Mouse (Mus musculus) MEL (cell line): ENCODE measurements around the gene Bmf. TPM values are rescaled to one million over a fixed set of nuclear protein-coding genes. Genes with fewer than 3 reads are reported as not detected.

Source experiments
- DNase-seq: peaks from one replicate; pipeline ENCODE4 v3.0.0; 2011; ENCODE audit warnings: low read depth, low spot score
- H3K27ac ChIP-seq: 2 replicates; pipeline ENCODE4 v1.5.1; 2012; ENCODE audit warnings: low read depth, mild to moderate bottlenecking, control low read depth, low read length, moderate library complexity; ENCODE audit not compliant: control insufficient read depth
- H3K27me3 ChIP-seq, 2 experiments: fragments of 150-350 bp in 1 of 2; sonication (generic) in 1 of 2; 2 replicates each; pipeline ENCODE4 v1.6.1; 2012; ENCODE audit warnings: low read length in 2 of 2, mild to moderate bottlenecking in 2 of 2, improper control_type of control experiment in 1 of 2, moderate library complexity in 1 of 2; ENCODE audit not compliant: insufficient read depth in 2 of 2, control insufficient read depth in 1 of 2
- H3K36me3 ChIP-seq, 2 experiments: 2 replicates each; pipeline ENCODE4 v1.6.1; 2012 to 2014; ENCODE audit warnings: low read length in 2 of 2, improper control_type of control experiment in 1 of 2, inconsistent platforms in 1 of 2, mild to moderate bottlenecking in 1 of 2; ENCODE audit not compliant: insufficient read depth in 2 of 2, control insufficient read depth in 1 of 2
- H3K4me1 ChIP-seq, 2 experiments: fragments of 150-350 bp in 1 of 2; sonication (generic) in 1 of 2; 2 replicates each; pipeline ENCODE4 v1.6.1; 2012; ENCODE audit warnings: low read length in 2 of 2, improper control_type of control experiment in 1 of 2, mild to moderate bottlenecking in 1 of 2; ENCODE audit not compliant: insufficient read depth in 2 of 2, control insufficient read depth in 1 of 2
- H3K4me3 ChIP-seq, 2 experiments: fragments of 150-350 bp in 1 of 2; sonication (generic) in 1 of 2; 2 replicates each; pipeline ENCODE4 v1.5.1; 2012; ENCODE audit warnings: low read depth in 2 of 2, low read length in 2 of 2, mild to moderate bottlenecking in 2 of 2, moderate library complexity in 2 of 2, control low read depth in 1 of 2, improper control_type of control experiment in 1 of 2; ENCODE audit not compliant: control insufficient read depth in 1 of 2, insufficient read depth in 1 of 2
- H3K79me2 ChIP-seq: 2 replicates; pipeline ENCODE4 v1.6.1; 2012; ENCODE audit warnings: mild to moderate bottlenecking, low read length, moderate library complexity; ENCODE audit not compliant: control insufficient read depth, poor library complexity, insufficient read depth
- H3K9ac ChIP-seq: 2 replicates; pipeline ENCODE4 v1.6.1; 2012; ENCODE audit warnings: low read depth, mild to moderate bottlenecking, control low read depth, low read length, moderate library complexity; ENCODE audit not compliant: control insufficient read depth, poor library complexity, severe bottlenecking
- H3K9me3 ChIP-seq: fragments of 150-350 bp; sonication (generic); replicated peaks from 2 replicates; pipeline ENCODE4 v1.6.1; 2012; ENCODE audit warnings: mild to moderate bottlenecking, low read length, improper control_type of control experiment, moderate library complexity; ENCODE audit not compliant: insufficient read depth
- BHLHE40 ChIP-seq: IDR thresholded peaks from 2 replicates; pipeline ENCODE4 v1.6.1; 2012; ENCODE audit warnings: low read depth, mild to moderate bottlenecking, inconsistent platforms, low read length, improper control_type of control experiment, borderline replicate concordance
- CHD1 ChIP-seq: IDR thresholded peaks from 2 replicates; pipeline ENCODE4 v1.6.1; 2012; ENCODE audit warnings: low read depth, mild to moderate bottlenecking, inconsistent platforms, low read length, improper control_type of control experiment
- CHD2 ChIP-seq: IDR thresholded peaks from 2 replicates; pipeline ENCODE4 v1.6.1; 2011; ENCODE audit warnings: low read length, improper control_type of control experiment
- ETS1 ChIP-seq: IDR thresholded peaks from 2 replicates; pipeline ENCODE4 v1.6.1; 2012; ENCODE audit warnings: low read depth, mild to moderate bottlenecking, inconsistent platforms, low read length, improper control_type of control experiment, moderate library complexity
- GATA1 ChIP-seq: IDR thresholded peaks from 2 replicates; pipeline ENCODE4 v1.6.1; 2011; ENCODE audit warnings: low read depth, low read length, improper control_type of control experiment
- MEF2A ChIP-seq: IDR thresholded peaks from 2 replicates; pipeline ENCODE4 v1.6.1; 2014; ENCODE audit warnings: low read depth, mild to moderate bottlenecking, inconsistent platforms, low read length, improper control_type of control experiment; ENCODE audit not compliant: poor library complexity, insufficient replicate concordance, severe bottlenecking; ENCODE audit errors: extremely low read depth
- MYB ChIP-seq: IDR thresholded peaks from 2 replicates; pipeline ENCODE4 v1.6.1; 2011; ENCODE audit warnings: mild to moderate bottlenecking, low read depth, low read length, improper control_type of control experiment
- MYC ChIP-seq: IDR thresholded peaks from 2 replicates; pipeline ENCODE4 v1.6.1; 2011; ENCODE audit warnings: low read depth, mild to moderate bottlenecking, low read length, improper control_type of control experiment, moderate library complexity
- POLR2A ChIP-seq, 2 experiments: IDR thresholded peaks; 2 replicates each; pipeline ENCODE4 v1.6.1; 2011 to 2012; ENCODE audit warnings: low read length in 2 of 2, mild to moderate bottlenecking in 2 of 2, control low read depth in 1 of 2, improper control_type of control experiment in 1 of 2, low read depth in 1 of 2, moderate library complexity in 1 of 2; ENCODE audit not compliant: control insufficient read depth in 1 of 2, insufficient read depth in 1 of 2, poor library complexity in 1 of 2
- POLR2AphosphoS2 ChIP-seq: IDR thresholded peaks from 2 replicates; pipeline ENCODE4 v1.6.1; 2011; ENCODE audit warnings: low read length, improper control_type of control experiment
- POLR2AphosphoS5 ChIP-seq: IDR thresholded peaks from 2 replicates; pipeline ENCODE4 v1.6.1; 2012; ENCODE audit warnings: low read depth, borderline replicate concordance, mild to moderate bottlenecking, inconsistent platforms, low read length, moderate library complexity, mixed read lengths
- RCOR1 ChIP-seq: IDR thresholded peaks from 2 replicates; pipeline ENCODE4 v1.6.1; 2012; ENCODE audit warnings: low read depth, mild to moderate bottlenecking, inconsistent platforms, low read length, improper control_type of control experiment
- SIN3A ChIP-seq: IDR thresholded peaks from 2 replicates; pipeline ENCODE4 v1.6.1; 2012; ENCODE audit warnings: low read length, improper control_type of control experiment, inconsistent platforms
- UBTF ChIP-seq: IDR thresholded peaks from 2 replicates; pipeline ENCODE4 v1.6.1; 2012; ENCODE audit warnings: low read depth, mild to moderate bottlenecking, inconsistent platforms, low read length, improper control_type of control experiment, moderate library complexity, borderline replicate concordance; ENCODE audit not compliant: insufficient read depth
- USF1 ChIP-seq: IDR thresholded peaks from 2 replicates; pipeline ENCODE4 v1.6.1; 2014; ENCODE audit warnings: low read depth, mild to moderate bottlenecking, inconsistent platforms, low read length, improper control_type of control experiment, moderate library complexity
- ZKSCAN1 ChIP-seq: IDR thresholded peaks from 2 replicates; pipeline ENCODE4 v1.6.1; 2012; ENCODE audit warnings: low read depth, mild to moderate bottlenecking, inconsistent platforms, low read length, improper control_type of control experiment, moderate library complexity
- polyA plus RNA-seq, 2 experiments: library from polyadenylated mRNA; stranded (reverse) in 1 of 2; unstranded in 1 of 2; fragments of >175 nt in 1 of 2; fragments of >200 nt in 1 of 2; gene quantifications; 2 replicates each; pipeline versions ENCODE4 v1.2.1 to v1.2.4; 2012; ENCODE audit warnings: low replicate concordance in 2 of 2, low read depth in 1 of 2; ENCODE audit not compliant: insufficient read length in 2 of 2, insufficient read depth in 1 of 2, missing spikeins in 1 of 2
- total RNA-seq: library from RNA; depleted of rRNA; stranded (reverse); fragments of 300-350 nt; gene quantifications from 2 replicates; pipeline ENCODE4 v1.2.3, GENCODE M21; 2012

The Bmf gene
- total and polyA plus RNA-seq, 3 experiments, result 0.39 to 0.50 TPM; not detected in 1

- DNase-seq, result no peak
- Histone ChIP-seq H3K9me3 (no peaks in the 10 kb centered on the region), H3K9ac (no peak overlapping the region), H3K4me1 (no peaks in the 10 kb centered on the region; a peak in 1 of 4 replicates), H3K79me2 (no peaks in the 10 kb centered on the region), H3K27ac (no peak overlapping the region), H3K4me3 (no peak overlapping the region), H3K27me3 (peaks cover 4% of the 10 kb centered on the region in 2 experiments; a peak in 2 of 4 replicates), H3K36me3 (peaks cover 0 to 2% of the 10 kb centered on the region in 2 experiments; a peak in 1 of 4 replicates)
- no peak for TF ChIP-seq SIN3A
- no peak for TF ChIP-seq ZKSCAN1
- no peak for TF ChIP-seq CHD2
- TF ChIP-seq USF1, result no peak
- no peak for TF ChIP-seq ETS1
- TF ChIP-seq MYB, result no peak
- no peak for TF ChIP-seq POLR2AphosphoS5
- TF ChIP-seq BHLHE40, result no peak
- no peak for TF ChIP-seq RCOR1
- TF ChIP-seq POLR2AphosphoS2, result no peak
- no peak for TF ChIP-seq CHD1
- no peak for TF ChIP-seq MYC
Measured at GRCm38 (mm10) chr2:118509688-118510446, 39.6 kb downstream of the Bmf start.

- H3K9me3 ChIP-seq, result no peaks in the 10 kb centered on the region
- H3K27ac ChIP-seq, result no peak overlapping the region
- no peaks in the 10 kb centered on the region; a peak in 1 of 4 replicates for H3K4me1 ChIP-seq
- peaks cover 7 to 10% of the 10 kb centered on the region in 2 experiments; a peak in 3 of 4 replicates for H3K27me3 ChIP-seq
- H3K9ac ChIP-seq, result no peak overlapping the region
- no peaks in the 10 kb centered on the region for H3K79me2 ChIP-seq
- no peak overlapping the region for H3K4me3 ChIP-seq
- DNase-seq, result peak; percentile 36
- H3K36me3 ChIP-seq, result no peaks in the 10 kb centered on the region; a peak in 1 of 4 replicates
- TF ChIP-seq MEF2A (no peak), POLR2A (IDR thresholded peaks at IDR 0.05; ENCODE audit: control insufficient read depth in 1 of 2, insufficient read depth in 1 of 2, low read depth in 1 of 2, low read length in 2 of 2, poor library complexity in 1 of 2) (no peak), UBTF (no peak), GATA1 (0 out of 2 replicates have a peak, but pooled peaks have one; percentile 4), BHLHE40 (no peak)
- TF ChIP-seq, all 39 proteins: peak for 1
Measured at GRCm38 (mm10) chr2:118507126-118507525, 42.4 kb downstream of the Bmf start.
